Mouse (Mus musculus): Measurements from ENCODE around the gene Mtus2.

- TF ChIP-seq POLR2A (IDR thresholded peaks at IDR 0.05; ENCODE audit: borderline replicate concordance, low read depth, low read length), result no peak
- no peak for TF ChIP-seq CTCF (IDR thresholded peaks at IDR 0.05; ENCODE audit: low read depth, low read length)
Measured at GRCm38 (mm10) chr5:148059339-148059738, 102.2 kb downstream of the Mtus2 start.

Measured in bone marrow macrophage, adult 2 months (primary cell).